Mouse (Mus musculus): ENCODE results near the gene Myh7. TPM values are rescaled to one million over a fixed set of nuclear protein-coding genes. Genes with fewer than 3 reads are reported as not detected.
A peak's percentile ranks its signal among the peaks of the same experiment; 100 is the strongest.

Myh7 gene
- polyA plus RNA-seq, 1 experiment from 2014 or later, result 29.1 TPM

GRCm38 (mm10) chr14:54938431-54939219, 55.8 kb downstream of the Myh7 start:
- Histone ChIP-seq H3K36me3 (no peaks in the 10 kb centered on the region), H3K4me3 (no peak overlapping the region), H3K9me3 (no peaks in the 10 kb centered on the region), H3K27me3 (0 out of 2 replicates have a peak, but pooled peaks cover 7% of the 10 kb centered on the region), H3K27ac (no peak overlapping the region), H3K4me2 (no peak overlapping the region), H3K9ac (no peak overlapping the region), H3K4me1 (peaks cover 5% of the 10 kb centered on the region; the same call in 1 of the 2 replicates)
- no peak for ATAC-seq (ENCODE audit: borderline replicate concordance, extremely low read depth, low FRiP score, low TSS enrichment)
- WGBS, result 74% methylated on average over 15 of the region's 15 CpGs

- 0 out of 2 replicates have a peak, but pooled peaks cover 7% of the 10 kb centered on the region for H3K27me3 ChIP-seq
- H3K4me2 ChIP-seq, result no peak overlapping the region
- peaks cover 9% of the 10 kb centered on the region; the same call in 1 of the 2 replicates for H3K4me1 ChIP-seq
- 87% methylated on average over 16 of the region's 16 CpGs for WGBS
- no peaks in the 10 kb centered on the region for H3K36me3 ChIP-seq
- H3K27ac ChIP-seq, result no peak overlapping the region
- no peak overlapping the region for H3K4me3 ChIP-seq
- H3K9ac ChIP-seq, result no peak overlapping the region
- ATAC-seq (ENCODE audit: borderline replicate concordance, extremely low read depth, low FRiP score, low TSS enrichment), result no peak
- H3K9me3 ChIP-seq, result no peaks in the 10 kb centered on the region
These were observed 56.9 kb downstream of the Myh7 start for GRCm38 (mm10) chr14:54937361-54938182.

- Histone ChIP-seq H3K4me2 (no peak overlapping the region), H3K27ac (no peak overlapping the region), H3K9ac (no peak overlapping the region), H3K9me3 (no peaks in the 10 kb centered on the region), H3K4me1 (peaks cover 9% of the 10 kb centered on the region; the same call in 1 of the 2 replicates), H3K36me3 (no peaks in the 10 kb centered on the region), H3K4me3 (no peak overlapping the region), H3K27me3 (0 out of 2 replicates have a peak, but pooled peaks cover 7% of the 10 kb centered on the region)
- no peak for ATAC-seq (ENCODE audit: borderline replicate concordance, extremely low read depth, low FRiP score, low TSS enrichment)
- 44% methylated on average over 6 of the region's 6 CpGs for WGBS
These were observed 57.6 kb downstream of the Myh7 start for GRCm38 (mm10) chr14:54936831-54937160.

- H3K4me1 ChIP-seq, result peaks cover 9% of the 10 kb centered on the region; the same call in 1 of the 2 replicates
- no peaks in the 10 kb centered on the region for H3K36me3 ChIP-seq
- no peak for ATAC-seq (ENCODE audit: borderline replicate concordance, extremely low read depth, low FRiP score, low TSS enrichment)
- H3K27ac ChIP-seq, result no peak within 1 kb of the TSS
- no peak within 1 kb of the TSS for H3K4me3 ChIP-seq
- no peak within 1 kb of the TSS for H3K4me2 ChIP-seq
- H3K9me3 ChIP-seq, result no peaks in the 10 kb centered on the region
- H3K27me3 ChIP-seq, result 0 out of 2 replicates have a peak, but pooled peaks cover 4% of the 10 kb centered on the region
- 32% methylated on average over 8 of the region's 8 CpGs for WGBS
- H3K9ac ChIP-seq, result no peak within 1 kb of the TSS
These were observed 58.3 kb downstream of the Myh7 start, which contains the start of gene Cmtm5 for GRCm38 (mm10) chr14:54935904-54936830. Gene Cmtm5 (plus strand): TSS chr14:54936261.

GRCm38 (mm10) chr14:54932645-54933150, 61.7 kb downstream of the Myh7 start, which contains the start of gene Il25:
Gene Il25 (plus strand): TSS chr14:54932695.
- WGBS, result 22% methylated on average over 6 of the region's 6 CpGs
- H3K4me3 ChIP-seq, result no peak within 1 kb of the TSS

GRCm38 (mm10) chr14:54930431-54930830, 64.0 kb downstream of the Myh7 start:
- no peak overlapping the region for H3K4me2 ChIP-seq
- H3K27ac ChIP-seq, result no peak overlapping the region
- H3K9ac ChIP-seq, result no peak overlapping the region
- H3K4me3 ChIP-seq, result no peak overlapping the region
- WGBS, result 28% methylated on average over 2 of the region's 2 CpGs
- H3K36me3 ChIP-seq, result no peaks in the 10 kb centered on the region
- 0 out of 2 replicates have a peak, but pooled peaks cover 12% of the 10 kb centered on the region for H3K27me3 ChIP-seq
- H3K4me1 ChIP-seq, result peaks cover 22% of the 10 kb centered on the region
- no peaks in the 10 kb centered on the region for H3K9me3 ChIP-seq
- no peak for ATAC-seq (ENCODE audit: borderline replicate concordance, extremely low read depth, low FRiP score, low TSS enrichment)

More at GRCm38 (mm10) chr14:54932645-54933150, 61.7 kb downstream of the Myh7 start, which contains the start of gene Il25:
- Histone ChIP-seq H3K36me3 (no peaks in the 10 kb centered on the region), H3K9ac (no peak within 1 kb of the TSS), H3K27me3 (0 out of 2 replicates have a peak, but pooled peaks cover 7% of the 10 kb centered on the region), H3K9me3 (no peaks in the 10 kb centered on the region), H3K27ac (no peak within 1 kb of the TSS), H3K4me2 (no peak within 1 kb of the TSS), H3K4me1 (0 out of 2 replicates have a peak, but pooled peaks cover 5% of the 10 kb centered on the region)
- 0 out of 2 replicates have a peak, but pooled peaks have one; percentile 36 for ATAC-seq (ENCODE audit: borderline replicate concordance, extremely low read depth, low FRiP score, low TSS enrichment)

- Histone ChIP-seq H3K4me1 (peaks cover 28% of the 10 kb centered on the region), H3K4me2 (no peak overlapping the region), H3K27ac (no peak overlapping the region), H3K36me3 (no peaks in the 10 kb centered on the region), H3K9me3 (no peaks in the 10 kb centered on the region), H3K9ac (no peak overlapping the region), H3K4me3 (no peak overlapping the region), H3K27me3 (0 out of 2 replicates have a peak, but pooled peaks cover 8% of the 10 kb centered on the region)
- WGBS, result 57% methylated on average over 5 of the region's 5 CpGs
- no peak for ATAC-seq (ENCODE audit: borderline replicate concordance, extremely low read depth, low FRiP score, low TSS enrichment)
These were observed 64.6 kb downstream of the Myh7 start for GRCm38 (mm10) chr14:54929801-54930200.

- Histone ChIP-seq H3K27me3 (0 out of 2 replicates have a peak, but pooled peaks cover 8% of the 10 kb centered on the region), H3K4me2 (peak overlapping the region; percentile 79), H3K9me3 (no peaks in the 10 kb centered on the region), H3K9ac (peak overlapping the region; percentile 68), H3K27ac (peak overlapping the region; percentile 98), H3K36me3 (no peaks in the 10 kb centered on the region), H3K4me1 (peaks cover 36% of the 10 kb centered on the region), H3K4me3 (peak overlapping the region; percentile 51)
- WGBS, result 25% methylated on average over 7 of the region's 7 CpGs
- no peak for ATAC-seq (ENCODE audit: borderline replicate concordance, extremely low read depth, low FRiP score, low TSS enrichment)
These were observed 67.1 kb downstream of the Myh7 start for GRCm38 (mm10) chr14:54927296-54927695.

- under 1% methylated on average over 39 of the region's 58 CpGs for WGBS
- Histone ChIP-seq H3K27me3 (0 out of 2 replicates have a peak, but pooled peaks cover 8% of the 10 kb centered on the region), H3K4me2 (peak overlapping the region; percentile 79)
These were observed 67.8 kb downstream of the Myh7 start for GRCm38 (mm10) chr14:54926401-54927158.

More at GRCm38 (mm10) chr14:54926401-54927158, 67.8 kb downstream of the Myh7 start:
- Histone ChIP-seq H3K27ac (peak overlapping the region; percentile 98), H3K4me3 (peak overlapping the region; percentile 51), H3K9ac (peak overlapping the region; percentile 68), H3K4me1 (peaks cover 36% of the 10 kb centered on the region), H3K9me3 (no peaks in the 10 kb centered on the region), H3K36me3 (no peaks in the 10 kb centered on the region)
- peak; percentile 81 for ATAC-seq (ENCODE audit: borderline replicate concordance, extremely low read depth, low FRiP score, low TSS enrichment)

All from lung, embryonic 15.5 days (tissue).